Mouse (Mus musculus) lung, postnatal 14 days (tissue): ENCODE results near the gene Taok1.

ENCODE experiments used
- DNase-seq: peaks from one replicate; pipeline ENCODE4 v3.0.0; 2021

Gene Taok1

DNA sequence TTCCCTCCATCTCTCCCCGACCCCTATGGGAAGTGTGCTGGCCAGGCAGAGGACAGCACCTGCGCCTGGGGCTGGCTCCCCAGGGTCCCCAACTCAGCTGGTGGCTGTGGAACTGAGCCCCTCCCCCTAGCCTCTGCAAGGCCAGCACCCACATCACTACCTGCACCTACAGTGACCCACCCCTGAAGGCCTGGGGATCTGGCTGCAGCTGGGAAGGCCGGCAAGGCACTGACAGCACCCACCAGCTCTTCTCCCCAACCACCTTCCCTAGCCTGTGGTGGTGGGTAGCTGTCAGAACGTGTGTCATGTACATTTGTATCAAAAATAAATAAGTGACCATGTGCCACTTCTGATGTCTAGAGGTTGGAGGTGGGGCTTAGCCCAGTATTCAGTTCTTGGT, 100.2 kb downstream of the Taok1 start:
- no peak for DNase-seq

DNA sequence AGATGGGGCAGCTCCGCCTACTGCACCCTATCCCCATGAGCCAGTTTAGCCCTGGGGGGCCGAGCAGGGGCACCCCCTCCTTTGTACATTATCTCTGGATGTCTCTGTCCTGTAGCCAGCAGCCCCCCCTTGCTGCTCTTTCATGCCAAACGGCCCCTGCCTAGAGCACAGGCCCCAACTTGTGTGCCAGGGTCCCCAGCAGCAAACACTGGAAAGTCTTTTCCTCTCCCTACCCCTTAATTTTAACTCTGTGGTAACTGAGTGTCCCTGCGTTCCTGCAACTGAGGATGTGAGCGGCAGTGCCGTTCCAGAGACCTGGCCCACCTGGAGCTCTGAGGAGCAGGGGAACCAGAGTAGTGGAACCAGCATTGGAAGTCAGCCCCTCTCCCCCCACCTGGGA, 100.7 kb downstream of the Taok1 start:
- no peak for DNase-seq

DNA sequence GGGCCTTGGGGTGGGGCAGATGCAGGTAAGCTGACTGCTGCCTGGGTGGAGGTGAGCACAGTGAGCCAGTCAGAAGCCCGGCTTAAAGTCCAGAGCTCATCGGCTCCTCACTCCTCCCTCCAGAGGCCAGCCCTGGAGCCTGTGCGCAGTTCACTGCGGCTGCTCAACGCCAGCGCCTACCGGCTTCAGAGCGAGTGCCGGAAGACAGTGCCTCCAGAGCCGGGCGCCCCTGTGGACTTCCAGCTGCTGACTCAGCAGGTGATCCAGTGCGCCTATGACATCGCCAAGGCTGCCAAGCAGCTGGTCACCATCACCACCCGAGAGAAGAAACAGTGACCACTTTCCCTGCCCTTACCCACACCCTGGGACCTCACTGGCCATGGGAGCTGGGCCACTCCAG, 101.3 kb downstream of the Taok1 start:
- no peak for DNase-seq

DNA sequence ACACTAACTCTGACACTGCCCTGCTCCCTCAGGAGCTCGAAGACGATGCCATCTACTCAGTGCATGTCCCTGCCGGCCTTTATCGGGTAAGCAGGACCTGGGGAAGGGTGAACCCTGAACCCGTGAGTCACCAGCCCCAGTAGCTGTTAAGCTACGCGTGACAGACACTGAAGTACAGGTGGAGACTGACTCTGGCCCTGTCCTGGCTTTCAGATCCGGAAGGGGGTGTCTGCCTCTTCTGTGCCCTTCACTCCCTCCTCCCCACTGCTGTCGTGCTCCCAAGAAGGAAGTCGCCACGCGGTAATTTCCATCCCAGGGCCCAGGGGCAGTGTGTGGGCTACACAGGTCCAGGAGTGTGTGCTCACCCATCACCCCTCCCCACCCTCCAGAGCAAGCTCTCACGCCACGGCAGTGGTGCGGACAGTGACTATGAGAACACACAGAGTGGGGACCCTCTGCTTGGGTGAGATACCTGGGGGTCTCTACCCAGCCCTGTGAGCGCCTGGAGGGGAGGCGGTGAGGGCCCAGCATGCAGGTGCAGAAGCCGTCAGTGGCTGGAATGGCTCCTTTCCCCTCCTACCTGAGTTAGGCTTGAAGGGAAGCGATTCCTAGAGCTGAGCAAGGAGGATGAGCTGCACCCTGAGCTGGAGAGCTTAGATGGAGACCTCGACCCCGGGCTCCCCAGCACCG, 102.2 kb downstream of the Taok1 start:
- no peak for DNase-seq

DNA sequence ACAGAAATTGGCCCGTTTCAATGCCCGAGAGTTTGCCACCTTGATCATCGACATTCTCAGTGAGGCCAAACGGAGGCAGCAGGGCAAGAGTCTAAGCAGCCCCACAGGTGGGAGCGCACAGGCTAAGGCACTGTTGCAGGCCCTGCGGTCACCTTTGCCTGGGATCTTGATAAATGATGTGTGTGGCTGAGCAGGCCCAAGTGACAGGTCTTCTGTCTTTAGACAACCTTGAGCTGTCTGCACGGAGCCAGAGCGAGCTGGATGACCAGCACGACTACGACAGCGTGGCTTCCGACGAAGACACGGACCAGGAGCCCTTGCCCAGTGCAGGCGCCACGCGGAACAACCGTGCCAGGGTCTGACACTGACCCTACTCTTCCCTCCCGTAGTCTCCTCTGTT, 103.2 kb downstream of the Taok1 start:
- no peak for DNase-seq

DNA sequence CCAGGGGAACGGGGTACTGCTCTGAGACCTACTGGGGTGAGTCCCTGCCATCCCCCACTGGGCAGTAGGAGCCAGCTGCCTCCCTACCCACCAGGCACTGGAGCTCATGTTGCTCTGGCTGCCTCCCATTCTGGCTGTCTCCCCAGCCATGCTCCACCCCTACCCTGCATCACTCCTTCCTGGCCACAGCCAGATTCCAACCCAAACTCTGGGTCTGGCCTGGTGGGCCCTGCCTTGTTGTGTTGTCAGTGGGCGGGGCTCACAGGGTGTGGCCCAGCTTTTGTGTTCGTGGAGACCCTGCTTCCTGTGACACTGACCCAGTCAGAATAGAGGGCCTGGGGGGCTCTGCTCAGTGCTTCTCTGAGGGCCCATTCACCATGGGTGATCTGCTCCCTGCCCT, 104.1 kb downstream of the Taok1 start:
- peak; percentile 46 for DNase-seq

DNA sequence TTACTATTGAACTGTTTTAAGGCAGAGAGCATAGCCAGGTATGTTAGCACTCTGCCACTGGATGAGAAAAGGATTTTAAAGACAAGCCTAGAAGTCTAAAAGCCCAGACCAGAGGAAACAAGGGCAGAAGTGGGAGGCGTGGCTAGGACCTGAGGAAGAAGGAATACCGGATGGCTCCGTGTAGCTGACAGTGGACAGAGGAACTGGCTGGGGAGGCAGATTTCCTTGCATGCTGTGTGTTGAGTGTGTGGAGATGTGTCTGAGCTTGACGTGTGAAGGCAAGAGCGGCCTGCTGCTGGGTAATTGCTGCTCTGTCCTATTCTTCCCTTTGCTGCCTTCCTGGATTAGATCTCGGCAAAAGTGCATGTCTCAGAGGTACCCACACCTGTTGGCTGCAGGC, 105.1 kb downstream of the Taok1 start:
- DNase-seq: no peak

DNA sequence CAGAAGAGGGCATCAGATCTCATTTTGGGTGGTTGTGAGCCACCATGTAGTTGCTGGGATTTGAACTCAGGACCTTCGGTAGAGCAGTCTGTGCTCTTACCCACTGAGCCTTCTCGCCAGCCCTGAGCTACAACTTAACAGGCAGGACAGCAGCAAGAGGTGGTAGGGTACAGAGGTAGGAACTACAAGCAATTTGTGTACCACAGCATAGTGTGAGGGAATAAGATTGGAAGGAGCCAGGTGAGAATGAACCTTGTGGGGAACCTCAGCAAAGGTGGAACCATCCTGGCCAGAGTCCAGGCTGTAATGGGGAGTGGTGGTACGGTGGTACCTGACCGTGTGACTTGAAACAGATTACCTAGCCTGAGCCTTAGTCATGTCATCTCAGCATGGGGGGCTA, 105.6 kb downstream of the Taok1 start:
- DNase-seq: no peak

DNA sequence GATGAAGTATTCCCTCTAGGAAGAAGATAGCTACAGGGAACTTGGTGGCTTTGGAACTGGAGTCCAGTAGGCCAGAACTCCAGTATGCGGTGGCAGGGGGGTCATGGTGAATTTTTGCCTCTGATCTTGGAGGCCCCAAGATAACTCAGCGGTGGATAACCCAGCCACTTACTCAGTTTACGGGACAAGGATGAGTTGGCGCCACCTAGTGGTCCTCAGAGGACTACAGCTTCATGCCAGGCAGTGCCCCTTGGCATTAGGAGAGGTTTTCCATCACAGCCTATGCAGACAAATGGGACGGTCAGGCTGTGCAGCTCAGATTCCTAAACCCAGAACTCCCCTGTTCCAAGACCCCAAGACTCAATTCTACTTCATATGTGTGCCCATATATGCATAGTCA, 106.2 kb downstream of the Taok1 start:
- DNase-seq: peak; percentile 87

DNA sequence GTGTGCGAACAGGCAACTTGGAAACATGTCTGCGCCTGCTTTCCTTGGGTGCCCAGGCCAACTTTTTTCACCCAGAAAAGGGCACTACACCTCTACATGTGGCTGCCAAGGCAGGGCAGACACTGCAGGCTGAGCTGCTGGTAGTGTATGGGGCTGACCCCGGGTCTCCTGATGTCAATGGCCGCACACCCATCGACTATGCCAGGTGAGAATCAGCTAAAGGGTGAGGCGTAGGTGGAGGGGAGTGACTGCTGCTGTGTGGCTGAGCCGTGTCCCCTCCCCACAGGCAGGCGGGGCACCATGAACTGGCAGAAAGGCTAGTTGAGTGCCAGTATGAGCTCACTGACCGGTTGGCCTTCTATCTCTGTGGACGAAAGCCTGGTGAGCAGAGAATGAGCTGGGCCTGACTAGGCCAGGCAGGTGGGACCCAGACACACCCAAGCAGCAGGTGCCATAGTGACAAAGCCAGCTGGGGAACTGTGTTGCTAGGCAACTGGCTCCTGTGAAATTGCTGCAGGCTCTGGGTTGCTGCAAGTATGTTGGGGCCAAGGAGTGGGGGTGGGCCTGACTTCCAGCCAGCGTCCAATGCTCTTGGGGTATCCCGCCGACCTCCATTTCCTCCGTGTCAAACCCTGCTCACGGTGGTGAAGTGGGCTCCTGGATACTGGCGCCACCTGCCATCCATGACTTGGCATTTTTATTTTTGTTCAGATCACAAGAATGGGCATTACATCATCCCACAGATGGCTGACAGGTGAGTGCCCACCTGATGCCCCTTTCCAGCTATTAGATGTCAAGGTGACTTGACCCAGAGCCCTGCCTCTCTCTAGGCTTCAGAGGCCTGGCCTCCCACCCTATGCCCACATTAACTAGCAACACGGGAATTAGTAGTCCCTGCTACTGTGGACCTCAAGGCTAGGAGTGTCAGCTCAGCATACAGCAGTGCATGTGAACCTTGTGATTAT, 107.0 kb downstream of the Taok1 start:
- no peak for DNase-seq

DNA sequence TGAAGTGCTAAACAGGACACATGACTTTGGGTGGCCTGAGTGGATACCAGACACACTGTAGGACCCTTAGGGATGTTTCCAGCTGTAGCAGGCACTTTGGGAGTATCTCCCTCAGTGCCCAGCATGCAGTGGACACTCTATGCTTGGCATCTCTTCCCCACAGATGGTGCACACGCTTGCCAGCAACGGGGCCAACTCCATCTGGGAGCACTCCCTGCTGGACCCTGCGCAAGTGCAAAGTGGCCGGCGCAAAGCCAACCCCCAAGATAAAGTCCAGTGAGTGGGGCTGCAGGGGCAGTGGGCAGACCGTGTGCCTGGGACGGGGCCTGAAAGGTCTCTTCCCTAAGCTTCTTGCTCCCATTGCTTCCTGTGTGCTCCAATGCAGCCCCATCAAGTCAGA, 108.3 kb downstream of the Taok1 start:
- no peak for DNase-seq

DNA sequence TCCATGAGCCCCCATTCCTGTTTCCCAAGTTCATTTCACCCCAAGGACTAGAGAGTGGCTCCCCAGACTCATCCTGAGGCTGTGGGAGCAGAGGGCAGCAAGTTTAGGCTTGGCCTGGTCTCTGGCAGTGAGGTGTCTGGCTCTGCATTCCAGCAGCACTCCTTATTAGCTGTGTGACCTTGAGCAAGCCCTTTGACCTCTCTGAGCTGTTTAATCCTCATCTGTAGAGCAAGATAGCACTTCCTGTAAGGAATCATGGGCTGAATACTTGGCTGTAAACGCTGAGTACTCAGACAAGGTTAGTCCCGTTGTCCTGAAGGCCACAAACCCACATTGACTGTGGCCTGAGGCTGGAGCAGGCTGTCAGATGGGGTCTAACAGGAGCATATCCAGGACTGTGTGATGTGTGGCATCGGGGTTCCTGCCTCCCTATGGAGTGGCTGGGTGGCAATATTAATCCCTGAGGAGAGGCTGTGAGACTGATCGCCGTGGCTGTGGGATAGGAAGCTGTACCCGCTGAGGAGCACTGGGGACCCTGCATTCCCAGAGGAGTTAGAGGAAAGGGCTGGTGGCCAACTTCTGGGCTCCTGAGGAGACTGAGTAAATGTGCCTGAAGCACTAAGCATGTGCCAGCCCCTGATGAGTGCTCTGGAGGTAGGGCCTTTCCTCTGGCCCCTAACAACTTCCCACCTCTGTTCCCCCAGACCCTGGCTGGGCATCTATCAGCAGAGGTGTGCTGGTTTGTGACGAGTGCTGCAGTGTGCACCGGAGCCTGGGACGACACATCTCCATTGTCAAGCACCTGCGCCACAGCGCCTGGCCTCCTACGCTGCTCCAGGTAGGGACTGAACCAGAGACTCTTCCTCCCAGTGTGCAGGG, 109.1 kb downstream of the Taok1 start:
- DNase-seq: no peak

DNA sequence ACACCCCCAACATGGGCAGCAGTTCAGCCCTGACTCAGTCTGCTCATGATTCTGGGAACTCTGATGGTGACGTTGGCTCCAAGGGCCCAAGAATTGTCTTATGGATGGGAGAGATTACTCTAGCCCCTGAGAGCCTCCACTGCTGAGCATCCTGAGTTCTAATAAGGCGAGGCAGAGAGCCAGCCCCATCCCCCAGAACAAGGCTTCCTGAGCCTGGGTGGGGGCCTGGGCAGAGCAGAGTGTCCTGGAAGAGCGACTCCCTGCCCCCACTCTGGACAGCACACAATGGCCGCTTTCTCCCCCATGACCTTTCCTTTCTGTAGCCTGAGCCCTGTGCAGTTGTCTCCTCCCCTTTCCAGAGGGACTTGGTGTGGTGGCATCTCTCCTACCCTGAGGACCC, 109.8 kb downstream of the Taok1 start:
- DNase-seq: peak; percentile 57

DNA sequence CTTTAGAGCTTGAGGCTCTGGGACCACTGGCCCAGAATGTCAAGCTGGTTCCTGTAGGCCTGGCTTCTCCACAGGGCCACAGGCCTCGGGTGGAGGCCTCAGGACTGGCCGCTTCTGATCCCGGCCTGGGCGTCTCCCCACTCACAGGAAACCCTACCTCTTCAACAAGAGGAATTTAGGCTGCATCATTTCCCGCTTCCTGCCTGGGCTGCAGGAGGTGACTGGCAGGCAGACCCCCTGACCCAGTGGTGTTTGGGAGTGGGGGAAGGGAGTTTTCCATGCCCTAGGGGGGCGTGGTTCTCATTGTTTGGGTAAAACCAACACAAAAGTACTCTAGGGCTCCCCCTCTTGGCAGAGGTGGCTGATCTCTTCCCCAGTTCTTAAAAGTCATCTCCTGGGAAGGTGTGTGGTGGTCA, 110.3 kb downstream of the Taok1 start:
- peak; percentile 88 for DNase-seq

DNA sequence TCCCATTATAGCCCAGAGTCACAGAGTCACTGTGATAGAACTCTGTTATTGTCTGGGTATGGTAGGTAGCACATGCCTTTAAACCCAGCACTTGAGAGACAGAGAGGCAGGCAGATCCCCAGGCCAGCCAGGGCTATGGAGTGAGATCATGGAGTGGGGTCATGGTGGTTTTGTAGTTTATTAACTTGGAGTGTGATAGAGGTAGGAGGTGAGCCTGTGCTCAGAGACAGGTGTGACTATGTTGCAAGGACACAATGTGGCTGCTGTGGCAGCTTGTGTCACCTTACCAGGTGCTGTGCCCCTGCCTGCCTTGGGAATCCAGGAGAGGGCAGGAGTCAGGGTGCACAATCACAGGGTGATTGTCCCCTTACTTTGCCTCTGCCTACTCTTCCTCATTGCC, 112.1 kb downstream of the Taok1 start:
- no peak for DNase-seq

DNA sequence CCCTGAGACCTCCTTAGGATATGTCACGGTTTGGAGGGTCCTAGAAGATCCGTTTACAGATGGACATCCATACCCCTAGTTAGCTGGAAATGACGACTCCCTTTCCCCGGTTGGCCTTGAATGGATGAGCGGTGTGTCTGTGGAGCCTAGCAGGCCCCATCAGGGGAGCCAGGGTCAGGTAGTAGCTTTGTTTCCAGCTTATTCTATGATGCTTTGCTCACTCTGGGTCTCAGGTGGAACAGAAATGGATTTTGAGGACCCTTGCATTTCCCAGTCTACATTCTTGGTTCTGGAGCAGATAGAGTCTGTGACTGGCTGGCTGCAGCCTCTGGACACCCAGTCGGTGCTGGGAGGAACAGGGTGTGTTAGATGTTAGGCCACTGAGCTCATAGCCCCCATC, 112.8 kb downstream of the Taok1 start:
- no peak for DNase-seq

DNA sequence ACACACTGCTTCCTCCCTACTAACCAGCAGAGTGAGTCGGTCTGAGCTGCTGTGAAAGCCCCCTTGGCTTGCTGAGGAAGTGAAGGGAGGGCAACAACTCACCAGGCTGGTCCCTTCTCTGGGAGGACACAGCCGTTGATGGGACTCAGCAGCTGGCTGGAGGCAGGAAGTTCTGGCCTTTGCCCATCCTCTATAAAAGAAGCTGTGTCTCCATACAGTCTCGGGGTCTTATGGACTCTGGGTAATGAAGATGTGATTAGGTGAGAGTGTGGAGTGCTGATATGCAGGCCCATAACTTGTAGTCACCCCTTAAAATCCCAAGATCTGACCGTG, 113.3 kb downstream of the Taok1 start:
- no peak for DNase-seq

DNA sequence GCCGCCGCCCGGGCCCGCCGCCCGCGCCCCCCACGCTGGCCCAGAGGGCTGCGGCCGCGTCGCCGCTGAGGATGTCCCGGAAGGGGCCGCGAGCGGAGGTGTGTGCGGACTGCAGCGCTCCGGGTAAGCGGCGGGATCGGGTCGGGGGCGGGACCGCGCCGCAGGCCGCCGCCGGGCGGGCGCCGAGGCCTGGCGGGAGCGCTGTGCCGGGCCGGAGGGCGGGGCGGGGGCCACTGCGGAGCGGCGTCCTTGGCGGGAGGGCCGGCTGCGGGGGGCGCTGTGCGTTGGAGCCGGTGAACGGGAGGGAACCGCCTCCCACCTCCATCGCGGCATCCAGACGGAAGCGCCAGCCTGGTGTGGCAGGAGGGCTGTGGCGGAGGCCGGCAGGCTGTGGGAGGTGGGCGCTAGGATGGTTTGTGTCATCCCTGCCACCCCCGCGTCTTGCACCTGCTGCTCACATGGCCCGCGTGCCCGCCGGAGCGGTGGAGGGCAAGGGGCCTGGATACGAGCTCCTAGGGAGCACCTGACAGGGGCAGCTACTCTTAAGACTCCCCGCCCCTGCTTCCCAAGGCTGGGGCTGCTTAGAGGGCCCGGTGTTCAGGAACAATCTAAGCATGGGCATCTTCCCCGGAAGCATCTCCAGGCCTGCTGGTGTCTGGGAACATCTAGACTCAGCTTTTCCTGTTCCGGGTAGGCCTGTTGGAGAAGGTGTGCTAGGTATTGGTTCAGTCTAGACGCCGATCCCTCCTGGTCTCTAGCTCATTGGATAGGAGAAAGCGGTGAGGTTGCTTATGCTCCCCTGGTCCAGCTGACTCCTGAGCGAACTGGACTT, 113.9 kb downstream of the Taok1 start, which contains the start of gene Git1:
Gene Git1 (plus strand): TSS at position 51 of the 832 bp plus-strand sequence.
- peak; percentile 60 for DNase-seq

DNA sequence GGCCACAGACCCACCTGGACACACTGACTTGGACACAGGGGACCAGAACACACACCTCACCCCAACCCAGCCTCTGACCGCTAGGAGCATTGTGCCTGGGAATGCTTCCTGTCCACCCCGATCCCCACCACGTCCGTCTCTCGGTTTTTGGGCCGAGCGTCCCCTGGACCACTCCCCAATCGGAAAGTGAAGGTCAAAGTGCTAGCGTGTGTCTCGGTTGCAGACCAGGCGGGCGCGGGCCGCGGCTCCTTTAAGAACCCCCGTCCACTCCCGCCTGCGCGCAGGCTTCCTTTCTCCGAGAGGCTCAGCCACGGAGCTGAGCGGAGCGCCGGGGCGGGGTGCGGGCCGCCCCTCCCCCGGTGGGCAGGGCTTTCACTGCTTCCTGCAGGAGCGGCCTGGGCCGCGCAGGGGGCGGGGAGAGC, 114.7 kb downstream of the Taok1 start:
- peak; percentile 94 for DNase-seq

DNA sequence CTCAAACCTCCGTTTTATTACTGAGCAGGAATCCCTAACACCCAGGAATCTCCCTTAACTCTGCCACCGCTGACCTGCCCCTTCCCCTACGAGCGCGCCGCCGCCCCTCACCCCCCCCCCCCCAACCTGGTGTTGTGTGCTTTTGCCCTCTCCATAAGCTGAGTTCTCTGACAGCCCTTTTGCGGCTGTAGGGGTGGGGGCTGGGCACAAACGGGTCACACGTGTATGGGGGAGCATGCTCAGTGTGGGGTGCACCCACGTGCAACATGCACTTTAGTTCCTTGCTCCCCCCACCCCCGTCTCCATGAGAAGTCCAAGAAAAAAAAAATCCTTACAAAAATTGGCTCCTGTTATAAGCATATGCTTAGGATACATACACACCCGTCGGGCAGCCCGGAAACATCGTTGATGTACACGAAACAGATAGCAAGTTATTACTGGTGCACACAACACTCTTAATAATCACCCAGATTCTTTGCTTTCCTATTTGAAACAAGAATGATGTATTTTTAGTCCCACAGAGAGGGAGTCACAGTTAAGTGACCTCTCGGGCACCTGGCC, 115.2 kb downstream of the Taok1 start:
- no peak for DNase-seq

DNA sequence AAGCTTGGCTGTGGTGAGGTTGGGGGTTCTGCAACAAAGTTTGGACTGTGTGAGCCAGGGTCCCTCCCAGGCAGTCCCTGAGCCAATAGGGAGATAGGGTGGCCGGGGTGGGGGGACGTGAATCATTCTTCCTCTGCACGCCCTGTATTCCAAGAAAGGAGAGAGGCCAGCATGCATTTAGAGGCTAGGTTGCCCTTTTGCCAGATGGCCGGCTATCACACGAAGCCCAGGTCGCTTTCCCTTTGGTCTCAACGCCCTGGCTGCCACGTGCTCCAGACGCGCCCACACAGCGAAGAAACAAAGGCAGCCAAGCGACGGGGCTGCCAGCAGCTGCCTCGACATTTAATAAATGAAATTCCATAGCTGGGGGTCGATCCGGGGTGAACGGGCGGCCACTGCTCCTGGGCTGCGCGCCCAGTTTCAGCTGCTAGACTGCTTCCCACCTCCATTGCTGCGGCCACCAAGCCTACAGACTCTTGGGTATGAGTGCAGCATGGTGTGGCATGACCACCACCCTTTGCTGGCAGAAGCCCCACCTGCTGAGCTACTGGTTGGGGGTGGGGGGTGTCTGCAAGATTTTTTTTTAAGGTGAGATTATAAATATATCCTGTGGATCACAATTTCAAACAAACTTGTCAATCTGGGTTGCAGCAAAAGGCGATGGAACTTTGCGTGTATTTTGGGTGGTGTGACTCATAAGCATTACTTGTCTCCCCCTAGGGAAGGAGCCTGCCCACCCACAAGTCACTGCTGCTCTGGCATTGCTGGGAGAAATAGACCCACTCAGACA, 115.9 kb downstream of the Taok1 start:
- DNase-seq: peak; percentile 63
